ENCODE assay signal across 10 mouse cellular contexts in the genomic region with DNA sequence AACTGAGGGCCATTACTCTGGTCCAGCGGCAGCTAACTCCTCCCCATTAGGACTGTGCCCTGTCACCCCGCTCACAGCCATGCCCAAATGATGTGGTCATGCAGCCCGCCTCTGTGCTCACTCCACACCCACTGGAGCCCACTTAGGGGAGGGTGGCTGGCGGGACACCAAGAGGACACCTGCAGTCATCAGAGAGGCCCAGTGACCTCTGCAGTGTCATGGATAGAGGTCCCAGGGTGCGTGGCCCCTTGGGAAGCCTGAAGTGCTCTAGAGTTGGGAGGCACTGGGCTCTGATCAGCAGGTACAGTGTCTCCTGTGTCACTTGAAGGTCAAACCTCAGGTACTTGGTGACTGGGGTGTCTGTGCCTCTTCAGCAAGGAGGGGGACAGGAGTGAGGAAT. TPM values are rescaled to one million over a fixed set of nuclear protein-coding genes. Genes with fewer than 3 reads are reported as not detected.
DNase-seq lines count a peak whose midpoint lies in the region; ATAC-seq and TF ChIP-seq lines count a peak whose summit lies in the region.
"Had no signal": no experiment of that assay in that cellular context is flagged by ENCODE, and none has a peak within 500 bp of the region (broad histone marks: within the 10 kb centered on the region; RNA-seq: fewer than 3 reads in every experiment).

No protein-coding gene starts in this region.

- no peaks in the 10 kb centered on the region for H3K9me3 ChIP-seq in E14TG2a.4 (ENCODE audit: low read length)
- H3K9me3 ChIP-seq in forebrain, embryonic 14.5 days (replicated peaks; ENCODE audit: control insufficient read depth, low read length), result no peaks in the 10 kb centered on the region
- no peaks in the 10 kb centered on the region for H3K9me3 ChIP-seq in midbrain, embryonic 11.5 days (ENCODE audit: control insufficient read depth, low read length)
- H3K9me3 ChIP-seq: lung, embryonic 15.5 days had no signal

- DNase-seq in heart, adult 11 months, result peak; percentile 94
- no peak for DNase-seq in heart, adult 9 months (ENCODE audit: low spot score in 2 of 2)
- no peak for DNase-seq in forebrain, embryonic 14.5 days (ENCODE audit: low spot score)
- no peak for DNase-seq in midbrain, embryonic 11.5 days (ENCODE audit: low spot score, missing footprints)
- DNase-seq in thymus, postnatal 4 days, result no peak
- no peak for DNase-seq in yolk sac, embryonic 10.5 days (ENCODE audit: low spot score)
- DNase-seq: B cell, adult 2 months had no signal

- H3K36me3 ChIP-seq in E14TG2a.4 (ENCODE audit: insufficient read depth, low read length), result peaks cover 26% of the 10 kb centered on the region
- peaks cover 24% of the 10 kb centered on the region for H3K36me3 ChIP-seq in forebrain, embryonic 14.5 days (ENCODE audit: control insufficient read depth, insufficient read depth, low read length)
- peaks cover 12% of the 10 kb centered on the region for H3K36me3 ChIP-seq in midbrain, embryonic 11.5 days (ENCODE audit: control insufficient read depth, insufficient read depth, low read length)

- no peak for TF ChIP-seq CTCF in E14TG2a.4 (conservative IDR thresholded peaks at IDR 0.05; ENCODE audit: low read length)

- H3K4me1 ChIP-seq in E14TG2a.4 (replicated peaks; ENCODE audit: low read depth, low read length), result peaks cover 72% of the 10 kb centered on the region
- H3K4me1 ChIP-seq in forebrain, embryonic 14.5 days (ENCODE audit: control insufficient read depth, insufficient read depth, low read length), result peaks cover 36% of the 10 kb centered on the region
- peaks cover 67% of the 10 kb centered on the region for H3K4me1 ChIP-seq in midbrain, embryonic 11.5 days (ENCODE audit: control insufficient read depth, insufficient read depth, low read length)

- peak overlapping the region; percentile 57 for H3K4me2 ChIP-seq in forebrain, embryonic 14.5 days (ENCODE audit: low read length)
- peak overlapping the region; percentile 65; the same call in 1 of the 2 replicates for H3K4me2 ChIP-seq in midbrain, embryonic 11.5 days

- no peak for ATAC-seq in forebrain, embryonic 14.5 days
- no peak for ATAC-seq in midbrain, embryonic 11.5 days (ENCODE audit: low FRiP score)
- no peak for ATAC-seq in erythroid progenitor cell, adult 5-6 weeks (replicated peaks; ENCODE audit: low FRiP score, poor library complexity, severe bottlenecking)

- peak overlapping the region; percentile 69 for H3K4me3 ChIP-seq in E14TG2a.4 (replicated peaks; ENCODE audit: low read length)
- peak overlapping the region; percentile 35 for H3K4me3 ChIP-seq in forebrain, embryonic 14.5 days (ENCODE audit: low read depth, low read length)
- H3K4me3 ChIP-seq in midbrain, embryonic 11.5 days (ENCODE audit: low read depth, low read length), result no peak overlapping the region; the same call in 1 of the 2 replicates

- H3K9ac ChIP-seq in forebrain, embryonic 14.5 days (ENCODE audit: low read length), result peak overlapping the region; percentile 62
- peak overlapping the region; percentile 69 for H3K9ac ChIP-seq in midbrain, embryonic 11.5 days (ENCODE audit: low read length)

- H3K27me3 ChIP-seq in E14TG2a.4 (ENCODE audit: insufficient read depth, low read length), result peaks cover 50% of the 10 kb centered on the region
- H3K27me3 ChIP-seq in forebrain, embryonic 14.5 days (replicated peaks; ENCODE audit: control insufficient read depth, insufficient read depth, low read length), result no peaks in the 10 kb centered on the region
- 0 out of 2 replicates have a peak, but pooled peaks cover 2% of the 10 kb centered on the region for H3K27me3 ChIP-seq in midbrain, embryonic 11.5 days (ENCODE audit: control insufficient read depth, insufficient read depth, low read length)

- WGBS in forebrain, embryonic 14.5 days, result 80% methylated on average over 5 of the region's 5 CpGs
- WGBS in midbrain, embryonic 11.5 days, result 76% methylated on average over 5 of the region's 5 CpGs

- H3K27ac ChIP-seq in forebrain, embryonic 14.5 days (ENCODE audit: low read depth, low read length), result peak overlapping the region; percentile 89
- H3K27ac ChIP-seq in midbrain, embryonic 11.5 days (ENCODE audit: low read depth, low read length), result no peak overlapping the region; the same call in 1 of the 2 replicates
- H3K27ac ChIP-seq: lung, embryonic 15.5 days had no signal

RNA-seq across cellular contexts. Expression of a gene that starts 1.0 kb away (rescaled TPM):
- polyA plus RNA-seq in forebrain, embryonic 14.5 days (2014; fragmentation: Nextera tagmentation; extraction: Ambion mirVana), result 154 and 213 TPM in 2 replicates
- polyA plus RNA-seq in midbrain, embryonic 11.5 days (2014; fragmentation: Nextera tagmentation; extraction: Ambion mirVana), result 63.4 and 66.5 TPM in 2 replicates
- total RNA-seq in erythroid progenitor cell, adult 5-6 weeks (2015; ENCODE audit: low replicate concordance), result not detected in 2 replicates
- 0.13 TPM in 1 of 2 replicates, not detected in the other for total RNA-seq in erythroid progenitor cell, adult 5-6 weeks (2017; ENCODE audit: low replicate concordance)

RNA-seq across cellular contexts. Expression of a gene that starts 4.6 kb away (rescaled TPM):
- polyA plus RNA-seq in forebrain, embryonic 14.5 days (2014; fragmentation: Nextera tagmentation; extraction: Ambion mirVana), result 694 and 922 TPM in 2 replicates
- 752 and 845 TPM in 2 replicates for polyA plus RNA-seq in midbrain, embryonic 11.5 days (2014; fragmentation: Nextera tagmentation; extraction: Ambion mirVana)
- 689 and 862 TPM in 2 replicates for total RNA-seq in erythroid progenitor cell, adult 5-6 weeks (2015; ENCODE audit: low replicate concordance)
- total RNA-seq in erythroid progenitor cell, adult 5-6 weeks (2017; ENCODE audit: low replicate concordance), result 557 and 668 TPM in 2 replicates

RNA-seq across cellular contexts. Expression of a gene that starts 23.5 kb away (rescaled TPM):
- 39.2 and 40.8 TPM in 2 replicates for polyA plus RNA-seq in forebrain, embryonic 14.5 days (2014; fragmentation: Nextera tagmentation; extraction: Ambion mirVana)
- 36.2 and 40.8 TPM in 2 replicates for polyA plus RNA-seq in midbrain, embryonic 11.5 days (2014; fragmentation: Nextera tagmentation; extraction: Ambion mirVana)
- total RNA-seq in erythroid progenitor cell, adult 5-6 weeks (2015; ENCODE audit: low replicate concordance), result 7.2 and 13.4 TPM in 2 replicates
- total RNA-seq in erythroid progenitor cell, adult 5-6 weeks (2017; ENCODE audit: low replicate concordance), result 6.1 and 10.8 TPM in 2 replicates

RNA-seq across cellular contexts. Expression of a gene that starts 32.5 kb away (rescaled TPM):
- polyA plus RNA-seq in forebrain, embryonic 14.5 days (2014; fragmentation: Nextera tagmentation; extraction: Ambion mirVana), result 1.6 and 2.4 TPM in 2 replicates
- 1.5 and 1.8 TPM in 2 replicates for polyA plus RNA-seq in midbrain, embryonic 11.5 days (2014; fragmentation: Nextera tagmentation; extraction: Ambion mirVana)
- not detected in 2 replicates for total RNA-seq in erythroid progenitor cell, adult 5-6 weeks (2015; ENCODE audit: low replicate concordance)
- total RNA-seq in erythroid progenitor cell, adult 5-6 weeks (2017; ENCODE audit: low replicate concordance), result 1.0 TPM in 1 of 2 replicates, not detected in the other

RNA-seq across cellular contexts. Expression of a gene that starts 32.9 kb away (rescaled TPM):
- 2.3 and 2.7 TPM in 2 replicates for polyA plus RNA-seq in forebrain, embryonic 14.5 days (2014; fragmentation: Nextera tagmentation; extraction: Ambion mirVana)
- 4.0 and 4.5 TPM in 2 replicates for polyA plus RNA-seq in midbrain, embryonic 11.5 days (2014; fragmentation: Nextera tagmentation; extraction: Ambion mirVana)
- 17.2 and 22.3 TPM in 2 replicates for total RNA-seq in erythroid progenitor cell, adult 5-6 weeks (2015; ENCODE audit: low replicate concordance)
- total RNA-seq in erythroid progenitor cell, adult 5-6 weeks (2017; ENCODE audit: low replicate concordance), result 16.8 and 18.2 TPM in 2 replicates
